Mouse (Mus musculus) hindbrain, postnatal 0 days (tissue): ENCODE measurements at regions not wholly inside any gene's neighbourhood (a gene's known extent, or its start where the extent isn't known, plus 50 kb on each side); places are given as distances from the start of the nearest gene placed in this dataset.
A peak's percentile ranks its signal among the peaks of the same experiment; 100 is the strongest.

Experiments
- ATAC-seq: fragments of 200-750 bp; cut with Nextera tagmentation; 2 replicates; pipeline ENCODE4 v1.8.0; 2017; ENCODE audit warnings: mild to moderate bottlenecking, moderate TSS enrichment, moderate library complexity
- DNase-seq: peaks from one replicate; pipeline ENCODE4 v3.0.0-alpha.2; 2015; ENCODE audit warnings: low spot score
- H3K27ac ChIP-seq: fragments of 300-500 bp; sonication (generic); 2 replicates; pipeline ENCODE4 v1.5.1; 2014; ENCODE audit warnings: mild to moderate bottlenecking
- H3K27me3 ChIP-seq: fragments of 300-500 bp; sonication (generic); 2 replicates; pipeline ENCODE4 v1.6.1; 2014; ENCODE audit warnings: low read length, mixed read lengths; ENCODE audit not compliant: insufficient read depth
- H3K36me3 ChIP-seq: fragments of 300-500 bp; sonication (generic); 2 replicates; pipeline ENCODE4 v1.6.1; 2014; ENCODE audit warnings: low read length, mixed read lengths; ENCODE audit not compliant: insufficient read depth
- H3K4me1 ChIP-seq: fragments of 300-500 bp; sonication (generic); 2 replicates; pipeline ENCODE4 v1.6.1; 2014; ENCODE audit warnings: antibody characterized with exemption, low read length, mixed read lengths; ENCODE audit not compliant: insufficient read depth
- H3K4me2 ChIP-seq: fragments of 300-500 bp; sonication (generic); 2 replicates; pipeline ENCODE4 v1.6.1; 2014; ENCODE audit warnings: low read depth, mild to moderate bottlenecking, low read length, moderate library complexity, mixed read lengths
- H3K4me3 ChIP-seq: fragments of 300-500 bp; sonication (generic); 2 replicates; pipeline ENCODE4 v1.5.1; 2014; ENCODE audit warnings: low read length
- H3K9ac ChIP-seq: fragments of 300-500 bp; sonication (generic); replicated peaks from 2 replicates; pipeline ENCODE4 v1.6.1; 2014; ENCODE audit warnings: mild to moderate bottlenecking, low read length, moderate library complexity, mixed read lengths
- H3K9me3 ChIP-seq: fragments of 300-500 bp; sonication (generic); 2 replicates; pipeline ENCODE4 v1.6.1; 2016; ENCODE audit warnings: low read length, mixed read lengths
- CTCF ChIP-seq: IDR thresholded peaks from 2 replicates; pipeline ENCODE4 v1.5.1; 2016; ENCODE audit warnings: antibody characterized with exemption, control low read depth, low read depth
- WGBS: fragments of 180-500 bp; shearing (Covaris S2); extraction: QIAGEN DNeasy Blood & Tissue Kit; methylation state at CpG from one replicate; pipeline ENCODE4 v1.1.7; 2014; 5-methylcytosine and 5-hydroxymethylcytosine counted together

DNA sequence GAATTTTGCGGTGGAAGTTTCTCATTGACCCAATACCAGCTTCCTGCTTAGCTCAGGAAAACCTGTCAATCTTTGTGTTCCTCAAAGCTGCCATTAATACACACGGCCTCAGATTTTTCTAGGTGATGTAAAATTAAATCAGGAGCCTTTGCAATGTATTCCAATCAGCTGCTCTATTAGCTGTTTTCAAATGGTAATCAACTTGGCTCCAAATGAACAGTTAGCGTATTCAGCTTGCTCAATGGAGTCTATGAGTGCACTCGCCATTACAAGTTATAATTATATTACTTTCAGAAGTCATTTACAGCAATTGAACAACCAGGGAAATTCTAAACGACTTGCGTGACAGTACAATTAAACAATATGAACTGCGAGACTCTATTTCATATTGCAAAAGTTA lies 97.6 kb upstream of the E2f7 start:
- Histone ChIP-seq H3K4me3 (no peak overlapping the region), H3K4me2 (no peak overlapping the region), H3K36me3 (no peaks in the 10 kb centered on the region), H3K4me1 (no peaks in the 10 kb centered on the region), H3K27ac (no peak overlapping the region), H3K9ac (no peak overlapping the region), H3K9me3 (no peaks in the 10 kb centered on the region), H3K27me3 (no peaks in the 10 kb centered on the region)
- ATAC-seq (no peak), DNase-seq (peak; percentile 8)
- WGBS, result 50% methylated on average over 7 of the region's 7 CpGs
- TF ChIP-seq CTCF, result no peak

DNA sequence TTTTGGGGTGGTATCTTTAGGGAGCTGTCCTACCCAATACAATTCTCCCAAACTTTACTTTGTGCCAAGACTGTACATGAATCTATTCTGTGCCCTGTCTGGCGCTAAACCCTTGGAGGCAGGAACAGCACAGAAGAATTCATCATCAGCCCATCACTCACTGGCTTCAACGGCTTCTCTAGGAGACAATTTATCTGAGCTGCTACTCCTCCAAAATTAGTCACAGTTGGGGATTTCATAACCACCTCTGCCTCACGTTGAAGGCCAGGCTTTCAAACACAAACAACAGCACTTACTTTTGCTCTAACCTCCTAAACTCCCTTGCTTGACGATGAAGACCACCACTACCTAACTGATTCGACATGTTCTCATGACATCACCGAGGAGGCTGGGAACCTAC lies 95.1 kb upstream of the E2f7 start:
- 67% methylated on average over 6 of the region's 6 CpGs for WGBS

DNA sequence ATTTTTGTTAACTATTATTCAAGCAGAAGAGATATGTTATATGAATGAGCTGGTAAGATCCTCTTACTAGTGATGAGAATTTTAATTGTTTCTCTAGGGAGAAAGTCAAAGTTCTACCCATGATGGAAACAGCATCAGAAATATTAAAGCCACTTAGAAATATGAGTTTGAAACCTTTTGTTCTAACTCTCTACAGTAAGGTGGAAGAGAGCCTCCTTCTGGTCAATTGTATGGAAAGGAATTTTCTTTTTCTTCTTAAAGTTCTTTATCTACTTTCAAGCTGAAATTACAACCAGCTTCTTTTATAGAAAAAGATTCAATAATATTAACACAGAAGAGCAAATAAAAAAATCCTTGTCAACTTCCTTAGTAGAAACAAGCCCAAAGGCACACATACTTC lies 94.4 kb upstream of the E2f7 start:
- ATAC-seq (no peak), DNase-seq (peak; percentile 53)
- H3K27ac ChIP-seq, result no peak overlapping the region
- no peak overlapping the region for H3K4me3 ChIP-seq
- no peaks in the 10 kb centered on the region for H3K36me3 ChIP-seq
- no peak overlapping the region for H3K4me2 ChIP-seq
- no peak overlapping the region for H3K9ac ChIP-seq
- no peaks in the 10 kb centered on the region for H3K9me3 ChIP-seq
- H3K4me1 ChIP-seq, result no peaks in the 10 kb centered on the region
- no peaks in the 10 kb centered on the region for H3K27me3 ChIP-seq
- peak; percentile 39; the same call in 1 of the 2 replicates for TF ChIP-seq CTCF

More for the DNA sequence above, 95.1 kb upstream of the E2f7 start:
- no peak for TF ChIP-seq CTCF
- DNase-seq (no peak), ATAC-seq (no peak)
- H3K4me3 ChIP-seq, result no peak overlapping the region
- H3K4me2 ChIP-seq, result no peak overlapping the region
- no peak overlapping the region for H3K27ac ChIP-seq
- H3K9ac ChIP-seq, result no peak overlapping the region
- H3K27me3 ChIP-seq, result no peaks in the 10 kb centered on the region
- no peaks in the 10 kb centered on the region for H3K4me1 ChIP-seq
- H3K9me3 ChIP-seq, result no peaks in the 10 kb centered on the region
- H3K36me3 ChIP-seq, result no peaks in the 10 kb centered on the region

- no peak for TF ChIP-seq CTCF
- Histone ChIP-seq H3K36me3 (no peaks in the 10 kb centered on the region), H3K9me3 (no peaks in the 10 kb centered on the region), H3K27ac (no peak overlapping the region), H3K9ac (no peak overlapping the region), H3K4me1 (no peaks in the 10 kb centered on the region), H3K4me3 (no peak overlapping the region), H3K4me2 (no peak overlapping the region), H3K27me3 (no peaks in the 10 kb centered on the region)
- WGBS, result 83% methylated on average over 6 of the region's 6 CpGs
- no peak for ATAC-seq
- DNase-seq, result peak; percentile 10
These were observed 91.2 kb upstream of the E2f7 start for GRCm38 (mm10) chr10:110654070-110654469.

DNA sequence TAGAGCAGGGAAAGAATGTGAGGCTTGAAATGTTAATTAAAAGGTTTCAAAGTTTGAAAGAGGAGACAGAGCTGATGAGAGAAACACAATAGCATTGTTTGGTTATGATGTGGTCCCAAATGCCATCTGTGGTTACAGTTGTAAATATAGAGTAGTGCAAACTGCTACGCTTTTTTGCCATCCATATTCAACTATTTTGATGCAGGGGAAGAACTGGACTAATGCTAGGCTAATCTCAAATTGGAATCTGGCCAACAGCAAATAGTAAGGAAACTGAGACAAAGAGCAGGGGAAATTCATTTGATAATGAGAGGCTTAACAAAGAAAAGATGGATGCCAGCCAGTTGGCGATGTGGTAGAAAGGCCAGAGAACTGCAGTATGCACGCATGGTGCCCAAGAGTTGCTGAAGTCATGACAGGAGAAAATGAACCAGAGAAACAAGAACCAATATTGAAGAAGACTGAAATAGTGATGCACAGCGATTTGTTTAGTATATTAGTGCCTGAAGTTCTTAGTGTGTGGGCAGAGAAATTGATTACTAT lies 87.0 kb upstream of the E2f7 start:
- DNase-seq, result no peak
- Histone ChIP-seq H3K4me1 (no peaks in the 10 kb centered on the region), H3K9me3 (no peaks in the 10 kb centered on the region), H3K27me3 (no peaks in the 10 kb centered on the region), H3K9ac (no peak overlapping the region), H3K36me3 (no peaks in the 10 kb centered on the region), H3K4me2 (no peak overlapping the region), H3K4me3 (no peak overlapping the region), H3K27ac (no peak overlapping the region)
- no peak for TF ChIP-seq CTCF
- 64% methylated on average over 4 of the region's 4 CpGs for WGBS
- no peak for ATAC-seq

GRCm38 (mm10) chr10:110676503-110676902 lies 68.7 kb upstream of the E2f7 start:
- ATAC-seq (no peak), DNase-seq (peak; percentile 50)
- WGBS, result 56% methylated on average over 4 of the region's 4 CpGs
- no peak overlapping the region for H3K9ac ChIP-seq
- no peak for TF ChIP-seq CTCF
- H3K9me3 ChIP-seq, result no peaks in the 10 kb centered on the region
- H3K4me3 ChIP-seq, result no peak overlapping the region
- no peaks in the 10 kb centered on the region for H3K36me3 ChIP-seq
- H3K27me3 ChIP-seq, result no peaks in the 10 kb centered on the region
- H3K4me1 ChIP-seq, result no peaks in the 10 kb centered on the region
- H3K27ac ChIP-seq, result no peak overlapping the region
- no peak overlapping the region for H3K4me2 ChIP-seq
